In genomic region chr5:112846146-112846545, GRCm38 (mm10) we compare ENCODE assay signal across 22 mouse cellular contexts. TPM values are rescaled to one million over a fixed set of nuclear protein-coding genes. Genes with fewer than 3 reads are reported as not detected.
"Had no signal": no experiment of that assay in that cellular context is flagged by ENCODE, and none has a peak within 500 bp of the region (broad histone marks: within the 10 kb centered on the region; RNA-seq: fewer than 3 reads in every experiment).

No protein-coding gene starts in this region.

- H3K9ac ChIP-seq: limb, embryonic 12.5 days; limb, embryonic 15.5 days; liver, embryonic 14.5 days; liver, postnatal 0 days; lung, embryonic 14.5 days; midbrain, embryonic 12.5 days; neural tube, embryonic 12.5 days; neural tube, embryonic 15.5 days; stomach, embryonic 15.5 days had no signal

- DNase-seq: kidney, adult 18-20 months; kidney, adult 9 months; kidney, postnatal 14 days; kidney, postnatal 4 days; left cerebral cortex, postnatal 4 days; liver, postnatal 0 days; lung, embryonic 14.5 days; right cerebral cortex, adult 18-20 months; right cerebral cortex, postnatal 25 days; spleen, adult 18-20 months; thymus, postnatal 25 days had no signal

- H3K36me3 ChIP-seq: limb, embryonic 12.5 days; limb, embryonic 15.5 days; midbrain, embryonic 12.5 days; neural tube, embryonic 12.5 days; neural tube, embryonic 15.5 days; stomach, embryonic 15.5 days had no signal

- H3K27ac ChIP-seq: limb, embryonic 12.5 days; limb, embryonic 15.5 days; liver, embryonic 14.5 days; macrophage; midbrain, embryonic 12.5 days; neural tube, embryonic 12.5 days; neural tube, embryonic 15.5 days; stomach, embryonic 15.5 days had no signal

- H3K4me3 ChIP-seq: limb, embryonic 12.5 days; limb, embryonic 15.5 days; midbrain, embryonic 12.5 days; neural tube, embryonic 12.5 days; neural tube, embryonic 15.5 days; stomach, embryonic 15.5 days had no signal

- H3K4me2 ChIP-seq: limb, embryonic 12.5 days; limb, embryonic 15.5 days; liver, embryonic 11.5 days; lung, embryonic 14.5 days; midbrain, embryonic 12.5 days; neural tube, embryonic 12.5 days; neural tube, embryonic 15.5 days; stomach, embryonic 15.5 days had no signal

- ATAC-seq: liver, postnatal 0 days; lung, postnatal 0 days had no signal

- H3K9me3 ChIP-seq: limb, embryonic 12.5 days; limb, embryonic 15.5 days; midbrain, embryonic 12.5 days; neural tube, embryonic 12.5 days; neural tube, embryonic 15.5 days; stomach, embryonic 15.5 days had no signal

- H3K27me3 ChIP-seq: neural tube, embryonic 15.5 days; stomach, embryonic 15.5 days had no signal

- H3K4me1 ChIP-seq: stomach, embryonic 15.5 days had no signal

RNA-seq across cellular contexts. Expression of gene Myo18b, which starts 50.0 kb away (rescaled TPM):
- total RNA-seq: megakaryocyte-erythroid progenitor cell, adult 5-6 weeks had no signal
- polyA plus RNA-seq: liver, postnatal 0 days had no signal
